Mouse (Mus musculus) ES-E14 (cell line): ENCODE results near the gene Vps35l. TPM values are rescaled to one million over a fixed set of nuclear protein-coding genes. Genes with fewer than 3 reads are reported as not detected.

ENCODE experiments used
- DNase-seq: peaks from one replicate; pipeline ENCODE4 v3.0.0-alpha.2; 2013; ENCODE audit warnings: low read depth, low spot score
- H3K27ac ChIP-seq: 2 replicates; pipeline ENCODE4 v1.5.1; 2012; ENCODE audit warnings: low read depth, mild to moderate bottlenecking, low read length, moderate library complexity, mixed read lengths; ENCODE audit not compliant: poor library complexity, insufficient read depth, severe bottlenecking
- H3K36me3 ChIP-seq: 2 replicates; pipeline ENCODE4 v1.6.1; 2012; ENCODE audit warnings: mild to moderate bottlenecking, low read length, moderate library complexity, mixed read lengths; ENCODE audit not compliant: control insufficient read depth, poor library complexity, insufficient read depth, severe bottlenecking
- H3K4me1 ChIP-seq, 2 experiments: fragments of 150-350 bp in 1 of 2; sonication (generic) in 1 of 2; 2 replicates each; pipeline ENCODE4 v1.6.1; 2012; ENCODE audit warnings: low read length in 2 of 2, mild to moderate bottlenecking in 1 of 2, mixed read lengths in 1 of 2; ENCODE audit not compliant: control insufficient read depth in 2 of 2, insufficient read depth in 2 of 2, poor library complexity in 1 of 2
- H3K4me3 ChIP-seq, 2 experiments: fragments of 150-350 bp in 1 of 2; sonication (generic) in 1 of 2; 2 replicates each; pipeline ENCODE4 v1.5.1; 2012; ENCODE audit warnings: low read length in 2 of 2, low read depth in 1 of 2, mild to moderate bottlenecking in 1 of 2, mixed read lengths in 1 of 2; ENCODE audit not compliant: insufficient read depth in 1 of 2, poor library complexity in 1 of 2, severe bottlenecking in 1 of 2
- H3K9ac ChIP-seq: 2 replicates; pipeline ENCODE4 v1.6.1; 2012; ENCODE audit warnings: low read depth, mild to moderate bottlenecking, low read length, mixed read lengths; ENCODE audit not compliant: poor library complexity, insufficient read depth, severe bottlenecking
- H3K9me3 ChIP-seq: fragments of 150-350 bp; sonication (generic); 2 replicates; pipeline ENCODE4 v1.6.1; 2012; ENCODE audit warnings: low read depth, mild to moderate bottlenecking, low read length; ENCODE audit not compliant: control insufficient read depth, insufficient read depth
- CHD2 ChIP-seq: IDR thresholded peaks from 2 replicates; pipeline ENCODE4 v1.6.1; 2014; ENCODE audit warnings: mild to moderate bottlenecking, low read depth, low read length, inconsistent platforms
- HCFC1 ChIP-seq: IDR thresholded peaks from 2 replicates; pipeline ENCODE4 v1.6.1; 2012; ENCODE audit warnings: low read length, inconsistent platforms, borderline replicate concordance; ENCODE audit not compliant: insufficient read depth
- MAFK ChIP-seq: IDR thresholded peaks from 2 replicates; pipeline ENCODE4 v1.6.1; 2014; ENCODE audit warnings: mild to moderate bottlenecking, low read depth, low read length, inconsistent platforms; ENCODE audit not compliant: insufficient read depth
- ZC3H11A ChIP-seq: IDR thresholded peaks from 2 replicates; pipeline ENCODE4 v1.6.1; 2012; ENCODE audit warnings: low read depth, mild to moderate bottlenecking, inconsistent platforms, low read length, borderline replicate concordance
- ZNF384 ChIP-seq: IDR thresholded peaks from 2 replicates; pipeline ENCODE4 v1.6.1; 2012; ENCODE audit warnings: low read depth, low read length, inconsistent platforms
- in situ Hi-C, 2 experiments: fragments of 600-800 bp; cut with MboI; formaldehyde crosslinking; loops; one replicate each; pipeline ENCODE4 v1.15.1; 2025; ENCODE audit warnings: low sequenced_read_pairs in 2 of 2, inconsistent platforms in 1 of 2; ENCODE audit not compliant: unreplicated experiment in 2 of 2
- total RNA-seq: library from RNA; depleted of rRNA; stranded (reverse); fragments of 300-350 nt; gene quantifications from 2 replicates; pipeline ENCODE4 v1.2.3, GENCODE M21; 2012; rRNA removed

Vps35l gene
- 36.8 and 49.2 TPM in 2 replicates for total RNA-seq

DNA sequence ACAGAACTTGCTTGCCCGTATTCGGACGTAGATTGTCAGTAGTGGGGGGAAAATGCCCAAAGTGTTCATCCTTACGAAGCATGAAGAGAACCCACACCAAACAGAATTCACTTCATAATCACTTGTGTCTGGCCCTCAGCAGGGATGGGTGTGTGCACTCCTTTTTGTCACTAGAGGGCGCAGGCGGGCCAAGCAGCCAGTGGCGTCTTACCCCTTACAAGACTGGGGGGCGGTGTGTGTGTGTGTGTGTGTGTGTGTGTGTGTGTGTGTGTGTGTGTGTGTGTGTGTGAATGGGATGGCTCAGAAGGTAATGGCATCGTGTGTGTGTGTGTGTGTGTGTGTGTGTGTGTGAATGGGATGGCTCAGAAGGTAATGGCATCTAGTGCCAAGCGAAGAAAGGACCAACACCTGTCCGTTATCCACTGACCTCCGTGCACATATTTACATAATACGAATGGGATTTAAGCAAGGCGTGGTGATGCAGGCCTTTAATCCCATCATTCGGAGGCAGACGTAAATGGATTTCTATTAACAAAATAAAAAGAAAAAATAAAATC lies at the start of gene Vps35l:
TSS of gene Vps35l (plus strand) at position 252 of the 557 bp plus-strand sequence.
- H3K36me3 ChIP-seq, result peaks cover 5% of the 10 kb centered on the region; the same call in 1 of the 2 replicates
- H3K9ac ChIP-seq, result peak within 1 kb of the TSS; percentile 92
- in situ Hi-C loops, result no loop called here
- H3K9me3 ChIP-seq, result no peaks in the 10 kb centered on the region
- H3K27ac ChIP-seq, result no peak within 1 kb of the TSS
- peak within 1 kb of the TSS; percentile 92 to 96 for H3K4me3 ChIP-seq
- peak; percentile 76 for DNase-seq
- TF ChIP-seq CHD2, result no peak
- no peak for TF ChIP-seq ZC3H11A
- TF ChIP-seq ZNF384, result no peak
- no peak for TF ChIP-seq MAFK
- TF ChIP-seq HCFC1, result no peak
- H3K4me1 ChIP-seq, result no peaks in the 10 kb centered on the region

DNA sequence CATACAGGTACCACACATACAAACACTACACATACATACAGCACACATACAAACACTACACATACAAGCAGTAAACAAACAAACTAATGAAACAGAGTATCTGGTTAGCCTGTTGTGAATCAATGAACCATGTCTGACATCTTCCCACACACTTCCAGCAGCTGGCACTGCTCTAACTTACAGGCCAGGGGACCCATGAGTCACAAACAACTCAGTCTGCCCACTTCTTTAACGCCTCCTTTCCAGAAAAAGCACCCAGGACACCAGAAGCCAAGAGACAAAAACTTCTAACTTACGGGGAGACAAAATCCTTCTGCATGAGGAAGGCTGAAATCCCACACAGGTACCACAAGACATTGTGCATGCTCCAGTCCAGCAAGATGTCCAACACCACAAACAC lies 48.7 kb upstream of the Vps35l start:
- in situ Hi-C loops, result loop anchor here in 1 of 2 experiments (10.0 kb wide), 1 partner anchor 96 kb away; the partner anchor contains the start of gene Tmc5
- TF ChIP-seq ZNF384 (no peak), ZC3H11A (no peak), CHD2 (no peak), HCFC1 (no peak)
- no peaks in the 10 kb centered on the region for H3K9me3 ChIP-seq
- H3K27ac ChIP-seq, result no peak overlapping the region
- no peaks in the 10 kb centered on the region; a peak in 1 of 4 replicates for H3K4me1 ChIP-seq
- no peak overlapping the region for H3K9ac ChIP-seq
- no peak overlapping the region for H3K4me3 ChIP-seq
- DNase-seq, result no peak
- H3K36me3 ChIP-seq, result peaks cover 15% of the 10 kb centered on the region

DNA sequence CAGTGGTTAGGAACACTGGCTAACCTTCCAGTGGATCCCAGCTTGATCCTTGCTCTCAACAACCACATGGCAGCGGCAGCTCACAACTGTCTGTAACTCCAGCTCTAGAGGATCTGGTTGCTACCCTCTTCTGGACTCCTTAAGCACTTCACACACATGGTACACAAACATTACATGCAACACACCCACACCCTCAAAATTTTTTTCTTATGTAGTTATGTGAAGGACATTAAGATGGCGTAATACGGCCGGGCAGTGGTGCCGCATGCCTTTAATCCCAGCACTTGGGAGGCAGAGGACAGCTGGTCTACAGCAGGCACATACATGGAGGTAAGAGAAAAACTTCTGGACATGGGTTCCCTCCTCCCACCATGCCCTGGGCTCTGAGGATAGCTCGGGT lies 43.9 kb upstream of the Vps35l start:
- in situ Hi-C loops, result loop anchor here in 1 of 2 experiments (10.0 kb wide), 1 partner anchor 101 kb away; the partner anchor contains the start of gene Tmc5
- no peaks in the 10 kb centered on the region for H3K9me3 ChIP-seq
- TF ChIP-seq HCFC1 (no peak), ZC3H11A (no peak), CHD2 (no peak)
- H3K27ac ChIP-seq, result no peak overlapping the region
- no peak overlapping the region for H3K4me3 ChIP-seq
- H3K4me1 ChIP-seq, result no peaks in the 10 kb centered on the region
- DNase-seq, result no peak
- H3K36me3 ChIP-seq, result peaks cover 16% of the 10 kb centered on the region
- no peak overlapping the region for H3K9ac ChIP-seq

DNA sequence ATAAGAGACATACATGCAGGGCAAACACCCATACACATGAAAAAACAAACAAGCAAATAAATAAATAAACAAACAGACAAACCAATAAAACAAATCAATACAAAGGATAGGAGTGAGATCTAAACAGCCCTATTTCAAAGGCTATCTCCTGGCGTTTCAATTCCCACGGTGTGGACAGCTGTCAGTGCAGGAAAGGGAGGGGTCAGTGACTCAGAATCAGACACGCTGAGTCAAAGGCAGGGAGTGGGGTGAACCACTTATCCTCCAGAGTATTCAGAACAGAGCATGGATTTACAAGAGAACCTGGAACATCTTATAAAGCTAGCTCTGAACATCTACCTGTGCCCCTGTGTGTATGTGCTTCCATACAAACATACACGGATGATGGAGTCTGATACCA lies 42.9 kb upstream of the Vps35l start:
- Histone ChIP-seq H3K4me1 (no peaks in the 10 kb centered on the region), H3K9me3 (no peaks in the 10 kb centered on the region), H3K36me3 (peaks cover 10% of the 10 kb centered on the region), H3K4me3 (no peak overlapping the region), H3K27ac (no peak overlapping the region), H3K9ac (no peak overlapping the region)
- in situ Hi-C loops, result loop anchor here in 1 of 2 experiments (10.0 kb wide), 1 partner anchor 102 kb away; the partner anchor contains the start of gene Tmc5
- no peak for DNase-seq
- TF ChIP-seq ZC3H11A, result no peak
- TF ChIP-seq ZNF384, result no peak
- TF ChIP-seq CHD2, result no peak
- no peak for TF ChIP-seq MAFK
- no peak for TF ChIP-seq HCFC1
